ENCODE assay signal across 17 mouse cellular contexts in genomic region chr9:109899361-109899760, GRCm38 (mm10). TPM values are rescaled to one million over a fixed set of nuclear protein-coding genes. Genes with fewer than 3 reads are reported as not detected.
DNase-seq lines count a peak whose midpoint lies in the region; ATAC-seq and TF ChIP-seq lines count a peak whose summit lies in the region.
"Had no signal": no experiment of that assay in that cellular context is flagged by ENCODE, and none has a peak within 500 bp of the region (broad histone marks: within the 10 kb centered on the region; RNA-seq: fewer than 3 reads in every experiment).

No protein-coding gene starts in this region.

- 33% methylated on average over 15 of the region's 15 CpGs for WGBS in intestine, embryonic 15.5 days
- WGBS in intestine, postnatal 0 days, result 48% methylated on average over 12 of the region's 15 CpGs
- WGBS in lung, postnatal 0 days, result 29% methylated on average over 7 of the region's 15 CpGs
- WGBS in stomach, embryonic 16.5 days, result 53% methylated on average over 10 of the region's 15 CpGs

- H3K9me3 ChIP-seq in intestine, embryonic 15.5 days, result no peaks in the 10 kb centered on the region
- H3K9me3 ChIP-seq in intestine, postnatal 0 days (ENCODE audit: control insufficient read depth), result no peaks in the 10 kb centered on the region
- no peaks in the 10 kb centered on the region for H3K9me3 ChIP-seq in lung, postnatal 0 days (ENCODE audit: low read length)
- H3K9me3 ChIP-seq in stomach, embryonic 16.5 days (replicated peaks; ENCODE audit: control insufficient read depth, low read length), result no peaks in the 10 kb centered on the region
- H3K9me3 ChIP-seq: embryonic facial prominence, embryonic 15.5 days; forebrain, embryonic 13.5 days; heart, embryonic 13.5 days; hindbrain, embryonic 15.5 days; midbrain, embryonic 13.5 days had no signal

- no peaks in the 10 kb centered on the region for H3K36me3 ChIP-seq in intestine, embryonic 15.5 days
- no peaks in the 10 kb centered on the region for H3K36me3 ChIP-seq in intestine, postnatal 0 days (ENCODE audit: control insufficient read depth, insufficient read depth)
- no peaks in the 10 kb centered on the region for H3K36me3 ChIP-seq in lung, postnatal 0 days (ENCODE audit: insufficient read depth, low read length)
- no peaks in the 10 kb centered on the region for H3K36me3 ChIP-seq in stomach, embryonic 16.5 days (ENCODE audit: control insufficient read depth, insufficient read depth, low read length)
- H3K36me3 ChIP-seq: hindbrain, embryonic 15.5 days had no signal

- H3K9ac ChIP-seq in intestine, embryonic 15.5 days, result no peak overlapping the region
- H3K9ac ChIP-seq in intestine, postnatal 0 days (ENCODE audit: low read depth, low read length), result no peak overlapping the region
- no peak overlapping the region for H3K9ac ChIP-seq in lung, postnatal 0 days (replicated peaks; ENCODE audit: low read depth)
- no peak overlapping the region for H3K9ac ChIP-seq in stomach, embryonic 16.5 days (ENCODE audit: low read length)
- H3K9ac ChIP-seq: embryonic facial prominence, embryonic 15.5 days; forebrain, embryonic 13.5 days; heart, embryonic 13.5 days; hindbrain, embryonic 15.5 days; midbrain, embryonic 13.5 days had no signal

- 0 out of 2 replicates have a peak, but pooled peaks cover 7% of the 10 kb centered on the region for H3K4me1 ChIP-seq in intestine, embryonic 15.5 days (replicated peaks)
- H3K4me1 ChIP-seq in intestine, postnatal 0 days (replicated peaks; ENCODE audit: control insufficient read depth, insufficient read depth, low read length), result 0 out of 2 replicates have a peak, but pooled peaks cover 8% of the 10 kb centered on the region
- no peaks in the 10 kb centered on the region for H3K4me1 ChIP-seq in lung, postnatal 0 days (ENCODE audit: insufficient read depth, low read depth, low read length)
- peaks cover 24% of the 10 kb centered on the region for H3K4me1 ChIP-seq in brown adipose tissue, adult 24 weeks (ENCODE audit: control insufficient read depth, insufficient read depth, insufficient read length, low read length)
- peaks cover 2% of the 10 kb centered on the region for H3K4me1 ChIP-seq in stomach, embryonic 16.5 days (ENCODE audit: control insufficient read depth, insufficient read depth, low read length)
- H3K4me1 ChIP-seq: forebrain, embryonic 13.5 days; hindbrain, embryonic 15.5 days; midbrain, embryonic 13.5 days had no signal

- no peak for TF ChIP-seq CTCF in intestine, postnatal 0 days (IDR thresholded peaks at IDR 0.05; ENCODE audit: low read depth)
- no peak for TF ChIP-seq CTCF in lung, postnatal 0 days (IDR thresholded peaks at IDR 0.05)
- TF ChIP-seq CTCF in left cerebral cortex, adult 2 months (IDR thresholded peaks at IDR 0.05), result no peak

- peak; percentile 41 for DNase-seq in lung, postnatal 0 days (ENCODE audit: low spot score)
- DNase-seq in lung, postnatal 25 days (ENCODE audit: low spot score), result no peak
- DNase-seq in left cerebral cortex, adult 2 months (ENCODE audit: extremely low spot score in 1 of 2, low spot score in 2 of 2), result no peak
- DNase-seq: cerebellum, postnatal 36 days; right cerebral cortex, postnatal 14 days; thymus, postnatal 14 days had no signal

- H3K27ac ChIP-seq in intestine, embryonic 15.5 days, result 0 out of 2 replicates have a peak overlapping the region, but pooled peaks have one; percentile 20
- no peak overlapping the region for H3K27ac ChIP-seq in intestine, postnatal 0 days (ENCODE audit: low read depth, low read length)
- peak overlapping the region; percentile 63 for H3K27ac ChIP-seq in lung, postnatal 0 days (ENCODE audit: low read length)
- 0 out of 2 replicates have a peak overlapping the region, but pooled peaks have one; percentile 10 for H3K27ac ChIP-seq in brown adipose tissue, adult 24 weeks (replicated peaks; ENCODE audit: low read depth, low read length)
- H3K27ac ChIP-seq in stomach, embryonic 16.5 days (ENCODE audit: low read length), result 0 out of 2 replicates have a peak overlapping the region, but pooled peaks have one; percentile 17
- H3K27ac ChIP-seq in left cerebral cortex, adult 2 months, result no peak overlapping the region
- H3K27ac ChIP-seq: embryonic facial prominence, embryonic 15.5 days; forebrain, embryonic 13.5 days; heart, embryonic 13.5 days; hindbrain, embryonic 15.5 days; midbrain, embryonic 13.5 days had no signal

- no peak for ATAC-seq in intestine, embryonic 15.5 days
- no peak for ATAC-seq in intestine, postnatal 0 days
- peak; percentile 14; the same call in 1 of the 2 replicates for ATAC-seq in lung, postnatal 0 days
- no peak for ATAC-seq in stomach, embryonic 16.5 days (ENCODE audit: insufficient read depth, low FRiP score)
- ATAC-seq: forebrain, embryonic 13.5 days; midbrain, embryonic 13.5 days had no signal

- H3K4me2 ChIP-seq in intestine, embryonic 15.5 days (replicated peaks), result no peak overlapping the region
- no peak overlapping the region for H3K4me2 ChIP-seq in intestine, postnatal 0 days (replicated peaks; ENCODE audit: low read depth)
- H3K4me2 ChIP-seq in lung, postnatal 0 days (replicated peaks; ENCODE audit: low read depth, low read length), result no peak overlapping the region
- H3K4me2 ChIP-seq in stomach, embryonic 16.5 days (ENCODE audit: low read depth, low read length), result no peak overlapping the region
- H3K4me2 ChIP-seq: embryonic facial prominence, embryonic 15.5 days; forebrain, embryonic 13.5 days; heart, embryonic 13.5 days; hindbrain, embryonic 15.5 days; midbrain, embryonic 13.5 days had no signal

- TF ChIP-seq EP300 in lung, postnatal 0 days (IDR thresholded peaks at IDR 0.05), result no peak

- intact Hi-C loops in left cerebral cortex, adult 2 months (cut with DNase I), result no loop called here

- no peaks in the 10 kb centered on the region for H3K27me3 ChIP-seq in intestine, embryonic 15.5 days (replicated peaks)
- H3K27me3 ChIP-seq in intestine, postnatal 0 days (replicated peaks; ENCODE audit: control insufficient read depth, insufficient read depth, low read length), result no peaks in the 10 kb centered on the region
- H3K27me3 ChIP-seq in lung, postnatal 0 days (replicated peaks; ENCODE audit: insufficient read depth, low read length), result no peaks in the 10 kb centered on the region
- H3K27me3 ChIP-seq in stomach, embryonic 16.5 days (ENCODE audit: control insufficient read depth, insufficient read depth, low read length), result no peaks in the 10 kb centered on the region
- H3K27me3 ChIP-seq: embryonic facial prominence, embryonic 15.5 days; forebrain, embryonic 13.5 days; heart, embryonic 13.5 days; hindbrain, embryonic 15.5 days; midbrain, embryonic 13.5 days had no signal

- H3K4me3 ChIP-seq in intestine, embryonic 15.5 days (replicated peaks), result no peak overlapping the region
- H3K4me3 ChIP-seq in intestine, postnatal 0 days (ENCODE audit: low read depth, low read length), result no peak overlapping the region
- no peak overlapping the region for H3K4me3 ChIP-seq in lung, postnatal 0 days (ENCODE audit: low read depth, low read length)
- H3K4me3 ChIP-seq in brown adipose tissue, adult 24 weeks (ENCODE audit: insufficient read depth, low read depth, low read length), result no peak overlapping the region
- H3K4me3 ChIP-seq in stomach, embryonic 16.5 days (replicated peaks; ENCODE audit: low read length), result no peak overlapping the region
- H3K4me3 ChIP-seq in left cerebral cortex, adult 2 months, result no peak overlapping the region
- H3K4me3 ChIP-seq: embryonic facial prominence, embryonic 15.5 days; forebrain, embryonic 13.5 days; heart, embryonic 13.5 days; hindbrain, embryonic 15.5 days; midbrain, embryonic 13.5 days had no signal

RNA-seq across cellular contexts. Expression of gene Cdc25a, which starts 24.0 kb away (rescaled TPM):
- 32.1 and 32.5 TPM in 2 replicates for polyA plus RNA-seq in intestine, embryonic 15.5 days (2015; fragmentation: Nextera tagmentation; extraction: Ambion mirVana)
- polyA plus RNA-seq in intestine, postnatal 0 days (2015; fragmentation: Nextera tagmentation; extraction: Ambion mirVana), result 21.3 and 25.9 TPM in 2 replicates
- polyA plus RNA-seq in lung, postnatal 0 days (2015; fragmentation: Nextera tagmentation; extraction: Ambion mirVana), result 7.1 and 8.7 TPM in 2 replicates
- polyA plus RNA-seq in brown adipose tissue, adult 24 weeks (2012; ENCODE audit: insufficient read depth, insufficient read length, missing spikeins), result 1.7 and 4.0 TPM in 2 replicates
- polyA plus RNA-seq in stomach, embryonic 16.5 days (2015; fragmentation: Nextera tagmentation; extraction: Ambion mirVana), result 26.0 and 26.6 TPM in 2 replicates
- 1 to 10 TPM; 5.5 to 6.9 TPM for total RNA-seq in left cerebral cortex, adult 2 months (2021)

RNA-seq across cellular contexts. Expression of gene Map4, which starts 31.9 kb away (rescaled TPM):
- polyA plus RNA-seq in intestine, embryonic 15.5 days (2015; fragmentation: Nextera tagmentation; extraction: Ambion mirVana), result 53.0 and 54.4 TPM in 2 replicates
- polyA plus RNA-seq in intestine, postnatal 0 days (2015; fragmentation: Nextera tagmentation; extraction: Ambion mirVana), result 26.0 and 28.4 TPM in 2 replicates
- 35.6 and 36.9 TPM in 2 replicates for polyA plus RNA-seq in lung, postnatal 0 days (2015; fragmentation: Nextera tagmentation; extraction: Ambion mirVana)
- 34.0 and 36.5 TPM in 2 replicates for polyA plus RNA-seq in brown adipose tissue, adult 24 weeks (2012; ENCODE audit: insufficient read depth, insufficient read length, missing spikeins)
- polyA plus RNA-seq in stomach, embryonic 16.5 days (2015; fragmentation: Nextera tagmentation; extraction: Ambion mirVana), result 64.3 and 73.2 TPM in 2 replicates
- 100 to 1,000 TPM; 365 to 381 TPM for total RNA-seq in left cerebral cortex, adult 2 months (2021)

RNA-seq across cellular contexts. Expression of gene Camp, which starts 49.9 kb away (rescaled TPM):
- polyA plus RNA-seq in intestine, embryonic 15.5 days (2015; fragmentation: Nextera tagmentation; extraction: Ambion mirVana), result 2.9 and 5.3 TPM in 2 replicates
- 1.3 TPM in 2 replicates for polyA plus RNA-seq in intestine, postnatal 0 days (2015; fragmentation: Nextera tagmentation; extraction: Ambion mirVana)
- 10.3 and 13.1 TPM in 2 replicates for polyA plus RNA-seq in lung, postnatal 0 days (2015; fragmentation: Nextera tagmentation; extraction: Ambion mirVana)
- polyA plus RNA-seq in brown adipose tissue, adult 24 weeks (2012; ENCODE audit: insufficient read depth, insufficient read length, missing spikeins), result not detected in 2 replicates
- 17.3 and 22.6 TPM in 2 replicates for polyA plus RNA-seq in stomach, embryonic 16.5 days (2015; fragmentation: Nextera tagmentation; extraction: Ambion mirVana)
- total RNA-seq in left cerebral cortex, adult 2 months (2021), result not detected
- total RNA-seq: gastrocnemius, adult 18-20 months; layer of hippocampus, postnatal 25 days had no signal

Comparison
In these comparisons a context has a peak if more than half of its experiments do, and no peak if none do; other contexts are left out.
1. H3K27ac ChIP-seq: peak in intestine, embryonic 15.5 days (single experiment), lung, postnatal 0 days (single experiment), brown adipose tissue, adult 24 weeks (single experiment) and stomach, embryonic 16.5 days (single experiment); none in intestine, postnatal 0 days (single experiment) and left cerebral cortex, adult 2 months (single experiment).